Mouse (Mus musculus) olfactory bulb, adult 2 months (tissue): ENCODE measurements around the gene Osbpl8.

Source experiments
- CTCF ChIP-seq: fragments of 200-500 bp; IDR thresholded peaks from 2 replicates; pipeline ENCODE4 v1.5.1; 2012; ENCODE audit warnings: low read depth, mild to moderate bottlenecking, low read length, moderate library complexity; ENCODE audit not compliant: insufficient read depth
- POLR2A ChIP-seq: fragments of 200-500 bp; IDR thresholded peaks from 2 replicates; pipeline ENCODE4 v1.6.1; 2012; ENCODE audit warnings: mild to moderate bottlenecking, low read depth, low read length, moderate library complexity; ENCODE audit not compliant: insufficient read depth

DNA sequence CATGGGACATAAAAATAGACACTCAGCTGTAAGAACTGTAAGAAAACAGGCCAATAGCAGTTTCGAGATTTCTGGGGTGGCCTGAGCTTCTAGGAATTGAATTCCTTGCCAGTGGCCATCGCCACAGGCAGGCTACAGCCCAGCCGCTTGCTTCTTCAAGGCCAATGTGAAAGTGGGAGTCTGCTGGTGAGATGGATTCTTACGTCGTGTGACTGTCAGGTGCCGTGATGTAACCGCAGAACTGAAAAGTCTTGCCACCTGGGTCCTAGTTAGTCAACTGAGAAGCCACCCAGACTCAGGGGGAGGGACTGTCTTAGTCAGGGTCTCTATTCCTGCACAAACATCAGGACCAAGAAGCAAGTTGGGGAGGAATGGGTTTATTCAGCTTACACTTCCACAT lies 40.4 kb upstream of the Osbpl8 start:
- no peak for TF ChIP-seq POLR2A
- no peak for TF ChIP-seq CTCF
